Mouse (Mus musculus) bone marrow macrophage, adult 2 months (primary cell): ENCODE data around the gene Apba3. TPM values are rescaled to one million over a fixed set of nuclear protein-coding genes. Genes with fewer than 3 reads are reported as not detected.

Experiments used
- H3K27ac ChIP-seq: 2 replicates; pipeline ENCODE4 v1.5.1; 2012; ENCODE audit warnings: low read depth, low read length; ENCODE audit not compliant: insufficient read depth
- H3K4me1 ChIP-seq: 2 replicates; pipeline ENCODE4 v1.6.1; 2012; ENCODE audit warnings: low read length; ENCODE audit not compliant: control insufficient read depth, insufficient read depth
- H3K4me3 ChIP-seq: 2 replicates; pipeline ENCODE4 v1.5.1; 2012; ENCODE audit warnings: mild to moderate bottlenecking, low read length, moderate library complexity; ENCODE audit not compliant: insufficient read depth
- CTCF ChIP-seq: IDR thresholded peaks from 2 replicates; pipeline ENCODE4 v1.5.1; 2012; ENCODE audit warnings: low read depth, mild to moderate bottlenecking, low read length, moderate library complexity
- POLR2A ChIP-seq: IDR thresholded peaks from 2 replicates; pipeline ENCODE4 v1.6.1; 2012; ENCODE audit warnings: mild to moderate bottlenecking, low read depth, low read length, borderline replicate concordance
- polyA plus RNA-seq: library from polyadenylated mRNA; stranded (reverse); fragments of >200 nt; gene quantifications from 2 replicates; pipeline ENCODE4 v1.2.4, GENCODE M21; 2012; ENCODE audit not compliant: missing spikeins, insufficient read depth, insufficient read length

The Apba3 gene
- polyA plus RNA-seq, 1 experiment = 34.3 TPM

- no peak for TF ChIP-seq POLR2A
- TF ChIP-seq CTCF = no peak
- Histone ChIP-seq H3K27ac (no peak overlapping the region), H3K4me3 (peak overlapping the region; percentile 68), H3K4me1 (peaks cover 11% of the 10 kb centered on the region)
Measured at GRCm38 (mm10) chr10:81268643-81269412, 2.1 kb downstream of the Apba3 start.

GRCm38 (mm10) chr10:81272356-81272755 is 5.6 kb downstream of the Apba3 start:
- Histone ChIP-seq H3K4me1 (peaks cover 4% of the 10 kb centered on the region; the same call in 1 of the 2 replicates), H3K27ac (no peak overlapping the region), H3K4me3 (no peak overlapping the region)
- TF ChIP-seq POLR2A (no peak), CTCF (no peak)

GRCm38 (mm10) chr10:81273842-81274241 is 7.1 kb downstream of the Apba3 start:
- H3K4me3 ChIP-seq = no peak overlapping the region
- peaks cover 4% of the 10 kb centered on the region; the same call in 1 of the 2 replicates for H3K4me1 ChIP-seq
- no peak overlapping the region for H3K27ac ChIP-seq
- no peak for TF ChIP-seq POLR2A
- TF ChIP-seq CTCF = no peak

- Histone ChIP-seq H3K4me1 (no peaks in the 10 kb centered on the region), H3K4me3 (no peak overlapping the region), H3K27ac (no peak overlapping the region)
- no peak for TF ChIP-seq POLR2A
- TF ChIP-seq CTCF = no peak
Measured at GRCm38 (mm10) chr10:81277676-81278075, 10.9 kb downstream of the Apba3 start.

- no peak overlapping the region for H3K27ac ChIP-seq
- no peaks in the 10 kb centered on the region for H3K4me1 ChIP-seq
- no peak overlapping the region for H3K4me3 ChIP-seq
- TF ChIP-seq POLR2A (no peak), CTCF (no peak)
Measured at GRCm38 (mm10) chr10:81279496-81279895, 12.7 kb downstream of the Apba3 start.

GRCm38 (mm10) chr10:81284189-81284588 is 17.4 kb downstream of the Apba3 start:
- Histone ChIP-seq H3K4me3 (no peak overlapping the region), H3K4me1 (no peaks in the 10 kb centered on the region; the same call in 1 of the 2 replicates), H3K27ac (no peak overlapping the region)
- TF ChIP-seq CTCF = no peak
- no peak for TF ChIP-seq POLR2A

- Histone ChIP-seq H3K27ac (no peak overlapping the region), H3K4me3 (no peak overlapping the region), H3K4me1 (no peaks in the 10 kb centered on the region; the same call in 1 of the 2 replicates)
- TF ChIP-seq CTCF (no peak), POLR2A (no peak)
Measured at GRCm38 (mm10) chr10:81284719-81285118, 18.0 kb downstream of the Apba3 start.

- no peak overlapping the region for H3K27ac ChIP-seq
- peak overlapping the region; percentile 72 for H3K4me3 ChIP-seq
- TF ChIP-seq POLR2A (no peak), CTCF (0 out of 2 replicates have a peak, but pooled peaks have one; percentile 16)
- peaks cover under 1% of the 10 kb centered on the region; the same call in 1 of the 2 replicates for H3K4me1 ChIP-seq
Measured at GRCm38 (mm10) chr10:81285694-81286450, 19.1 kb downstream of the Apba3 start.

- TF ChIP-seq POLR2A (no peak), CTCF (no peak)
- Histone ChIP-seq H3K4me1 (peaks cover 8% of the 10 kb centered on the region), H3K27ac (no peak overlapping the region), H3K4me3 (no peak overlapping the region)
Measured at GRCm38 (mm10) chr10:81286586-81286985, 19.8 kb downstream of the Apba3 start.

GRCm38 (mm10) chr10:81287513-81288157 is 20.9 kb downstream of the Apba3 start:
- Histone ChIP-seq H3K4me1 (peaks cover 14% of the 10 kb centered on the region), H3K27ac (no peak overlapping the region), H3K4me3 (no peak overlapping the region)
- TF ChIP-seq CTCF = peak; percentile 94
- TF ChIP-seq POLR2A = no peak
